Mouse (Mus musculus): ENCODE measurements around the gene Gm10961.

GRCm38 (mm10) chr3:107671509-107671908, 40.4 kb downstream of the Gm10961 start:
- TF ChIP-seq POLR2A (IDR thresholded peaks at IDR 0.05; ENCODE audit: insufficient read depth, low read depth, low read length) (no peak), CTCF (IDR thresholded peaks at IDR 0.05; ENCODE audit: insufficient read depth, low read depth, low read length) (no peak)

Measured in olfactory bulb, adult 2 months (tissue).